Mouse (Mus musculus) frontal cortex, adult 2 months (tissue): ENCODE results near the gene Cmtm8. TPM values are rescaled to one million over a fixed set of nuclear protein-coding genes. Genes with fewer than 3 reads are reported as not detected.

Experiments
- DNase-seq, 2 experiments: peaks; one replicate each; pipeline ENCODE4 v3.0.0; 2022; ENCODE audit warnings: low spot score in 1 of 2; ENCODE audit errors: extremely low spot score in 1 of 2
- polyA plus RNA-seq: library from polyadenylated mRNA; depleted of rRNA; stranded (reverse); fragments of >200 nt; gene quantifications from 2 replicates; pipeline ENCODE4 v1.2.3, GENCODE M21; 2012

Cmtm8 gene
- polyA plus RNA-seq, 1 experiment: 4.7 TPM

DNA sequence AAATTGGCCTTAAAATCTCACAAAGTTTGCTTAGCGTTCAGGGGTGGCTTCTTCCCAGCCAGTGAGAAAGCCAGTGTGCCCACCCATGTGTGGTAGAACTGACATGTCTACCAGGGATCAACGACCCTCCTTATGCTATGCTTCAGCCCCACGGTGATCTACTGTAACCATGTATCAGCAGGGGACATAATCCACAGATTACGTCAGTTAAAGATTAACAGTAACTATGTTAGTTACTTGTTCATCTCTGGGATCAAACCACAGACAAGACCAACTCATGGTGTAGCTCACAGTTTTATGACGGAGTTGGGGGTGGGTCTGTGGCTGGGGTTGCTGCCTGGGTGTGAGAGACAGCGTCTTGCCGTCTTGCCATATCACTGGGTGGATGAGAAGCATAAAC, 19.8 kb downstream of the Cmtm8 start:
- no peak for DNase-seq

DNA sequence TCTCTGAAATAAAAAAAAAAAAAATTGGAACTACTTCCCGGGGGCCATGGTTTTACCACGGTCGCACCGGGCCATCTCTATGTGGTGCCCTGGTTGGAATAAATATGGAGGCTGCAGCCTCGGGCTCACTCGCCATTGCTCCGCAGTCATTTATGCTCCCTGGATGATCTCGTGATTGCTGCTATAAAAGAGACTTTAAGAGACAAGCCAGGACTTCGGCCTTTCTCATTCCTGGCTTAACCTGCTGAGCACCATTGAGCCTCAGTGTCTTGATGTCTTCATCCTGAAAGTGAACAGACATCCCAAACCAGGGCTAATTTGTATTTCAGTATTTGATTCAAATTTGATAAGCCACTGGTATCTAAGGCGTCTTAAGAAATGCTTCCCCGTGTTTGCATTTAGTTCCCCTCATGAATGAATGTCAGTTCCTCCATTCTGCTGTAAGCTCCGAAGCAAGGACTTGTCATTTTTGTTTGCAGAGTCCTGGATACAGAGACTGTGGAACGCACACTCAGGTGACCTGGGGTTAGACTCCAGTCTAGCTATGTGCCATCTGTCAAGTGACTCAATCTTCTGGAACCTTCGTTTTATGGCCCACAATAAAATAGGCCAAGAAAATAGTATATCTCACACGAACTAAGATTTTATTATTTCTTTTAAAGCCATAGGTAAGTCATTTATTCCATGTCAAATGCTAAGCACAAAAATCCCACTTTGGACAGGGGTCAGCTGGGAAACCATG, 22.2 kb downstream of the Cmtm8 start:
- DNase-seq: no peak

DNA sequence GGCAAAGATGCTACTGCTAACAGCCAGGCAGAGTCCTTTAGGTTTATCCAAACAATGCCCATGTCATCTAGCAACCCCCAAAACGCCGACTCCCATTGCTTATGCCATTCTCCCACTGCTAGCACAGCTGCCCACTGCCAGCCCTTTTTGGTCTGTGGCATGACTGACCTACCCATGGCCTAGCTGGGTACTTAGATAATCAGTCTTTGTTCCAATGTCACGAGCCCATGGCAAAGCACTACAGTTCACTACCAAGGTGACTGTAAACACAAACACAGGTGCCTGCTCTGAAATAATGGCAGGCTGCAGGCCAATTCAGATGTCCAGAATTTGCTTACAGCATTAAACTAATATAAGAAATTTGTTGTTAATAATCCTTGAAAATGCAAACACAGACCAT, 25.0 kb downstream of the Cmtm8 start:
- DNase-seq: no peak

DNA sequence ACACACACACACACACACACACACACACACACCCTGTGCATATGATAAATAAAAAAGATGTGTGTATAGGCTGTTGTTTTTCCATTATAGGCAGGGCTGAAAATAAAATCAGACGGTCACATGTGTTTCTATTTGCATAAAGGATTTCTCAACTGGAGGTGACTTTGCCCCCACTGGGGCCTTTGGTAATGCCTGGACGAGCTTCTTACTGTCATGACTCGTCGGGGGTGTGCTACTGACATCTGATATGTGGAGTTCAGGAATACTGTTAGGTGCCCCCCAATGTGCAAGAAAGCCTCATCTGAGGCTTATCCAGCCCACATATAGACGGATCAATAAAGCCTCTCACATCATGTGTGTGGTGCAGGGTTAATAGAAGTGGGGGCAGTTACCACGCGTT, 26.9 kb downstream of the Cmtm8 start:
- DNase-seq: no peak

DNA sequence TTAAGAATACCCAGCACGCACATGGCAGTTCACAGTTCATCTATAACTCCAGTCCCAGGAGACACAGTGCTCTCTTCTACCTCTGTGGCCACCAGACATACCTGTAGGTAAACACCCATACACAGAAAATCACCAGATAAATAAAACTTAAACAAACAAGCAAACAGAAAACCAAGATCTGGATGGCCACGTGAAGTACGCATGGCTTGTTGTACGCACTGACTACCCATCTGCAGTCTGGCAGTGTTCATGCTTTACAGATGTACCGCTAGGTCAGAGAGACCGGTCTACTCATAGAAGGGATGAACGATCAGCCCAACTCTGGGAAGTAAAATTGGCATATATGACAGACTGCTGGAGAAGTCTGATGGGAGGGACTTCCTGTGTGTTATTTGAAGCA, 27.8 kb downstream of the Cmtm8 start:
- no peak for DNase-seq

DNA sequence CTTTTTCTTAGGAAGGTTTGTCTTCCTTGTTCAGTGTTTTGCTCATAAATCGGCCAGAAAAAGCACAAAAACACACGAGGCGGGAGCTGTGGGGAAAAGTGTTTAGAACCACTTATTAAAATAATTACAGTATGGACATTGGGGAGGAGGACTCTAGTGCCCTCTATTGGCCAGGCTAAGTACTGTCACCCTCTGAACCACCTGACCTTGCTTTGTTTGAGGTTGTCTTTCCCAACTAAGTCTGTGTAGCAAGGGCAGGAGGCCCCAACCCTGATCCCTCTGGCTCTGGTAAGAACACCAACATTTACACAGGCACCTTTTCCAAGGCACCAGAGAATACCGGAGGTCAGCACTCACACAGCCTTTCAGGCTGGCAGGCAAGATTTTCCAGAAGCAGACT, 28.6 kb downstream of the Cmtm8 start:
- peak in 1 of 2 experiments; percentile 20 for DNase-seq

DNA sequence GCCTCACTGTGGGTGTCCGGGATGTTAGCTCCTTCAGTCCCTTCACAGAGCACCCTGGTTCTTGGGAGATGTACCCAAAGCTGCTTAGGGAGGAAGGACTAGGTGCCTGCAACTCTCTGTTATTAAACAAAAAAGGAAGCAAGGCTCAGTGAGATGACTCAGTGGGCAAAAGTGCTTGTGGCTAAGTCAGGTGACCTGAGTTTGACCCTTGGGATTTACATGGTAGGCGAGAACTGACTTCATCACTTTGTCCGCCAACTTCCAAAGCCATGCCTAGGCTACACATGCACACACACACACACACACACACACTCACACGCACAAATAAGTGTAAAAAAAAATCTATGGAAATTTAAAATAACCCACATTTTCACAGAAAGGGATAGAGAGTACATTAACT, 32.0 kb downstream of the Cmtm8 start:
- no peak for DNase-seq

DNA sequence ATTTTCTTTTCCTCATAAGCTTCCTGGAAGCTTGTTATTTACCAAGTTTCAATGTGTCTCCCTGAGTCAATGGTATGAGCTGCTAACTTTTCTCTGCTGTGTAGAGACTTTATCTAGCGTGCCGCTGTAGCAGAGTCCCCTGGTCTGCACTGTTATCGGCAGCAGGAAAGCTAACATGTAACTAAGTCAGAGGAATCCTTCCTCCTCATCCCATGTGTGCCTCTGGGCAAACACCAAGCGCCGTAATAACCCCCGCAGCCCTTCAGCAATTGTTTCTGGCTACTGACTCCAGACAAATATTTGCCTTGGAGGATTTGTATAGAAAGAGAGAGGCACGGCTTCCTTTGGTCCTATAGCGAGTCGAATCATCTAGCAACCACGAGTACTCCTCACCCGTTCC, 33.1 kb downstream of the Cmtm8 start:
- no peak for DNase-seq

DNA sequence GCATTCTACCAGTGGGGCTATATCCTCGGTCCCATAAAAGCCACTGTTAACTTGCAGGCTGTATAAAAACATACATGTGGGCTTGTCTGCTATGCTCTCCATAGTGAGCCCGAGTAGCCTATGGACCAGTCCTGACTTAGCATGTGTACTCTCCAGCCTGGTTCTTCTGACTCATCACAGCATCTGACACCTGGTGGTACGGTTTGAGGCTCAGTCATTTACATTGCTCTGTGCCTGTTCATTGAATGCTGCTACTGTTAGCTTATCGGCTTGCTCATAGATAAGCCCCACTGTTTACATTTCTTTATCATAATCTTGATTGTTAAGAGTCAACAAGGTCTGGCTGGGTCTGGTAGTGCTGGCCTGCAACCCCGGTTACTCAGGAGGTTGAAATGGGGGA, 35.3 kb downstream of the Cmtm8 start:
- no peak for DNase-seq

DNA sequence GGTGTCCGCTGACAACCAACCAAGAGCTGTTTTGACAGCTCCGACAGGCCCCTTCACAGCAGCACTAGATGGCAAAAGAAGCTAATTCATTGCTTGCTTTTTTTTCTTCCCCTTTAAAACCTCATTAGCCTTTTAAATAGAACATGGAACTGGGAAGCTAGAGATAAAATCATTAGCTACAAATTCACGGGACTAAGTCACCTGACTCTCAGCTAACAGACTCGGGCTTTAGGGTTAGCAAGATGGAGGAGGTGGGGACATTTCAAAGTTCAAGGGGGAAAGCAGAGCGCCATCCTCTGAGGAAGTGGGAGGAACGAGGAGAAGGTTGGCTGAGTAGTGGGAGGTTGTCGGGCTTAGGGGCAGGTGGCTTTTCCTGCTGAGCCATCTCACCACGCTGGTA, 36.7 kb downstream of the Cmtm8 start:
- DNase-seq: no peak

DNA sequence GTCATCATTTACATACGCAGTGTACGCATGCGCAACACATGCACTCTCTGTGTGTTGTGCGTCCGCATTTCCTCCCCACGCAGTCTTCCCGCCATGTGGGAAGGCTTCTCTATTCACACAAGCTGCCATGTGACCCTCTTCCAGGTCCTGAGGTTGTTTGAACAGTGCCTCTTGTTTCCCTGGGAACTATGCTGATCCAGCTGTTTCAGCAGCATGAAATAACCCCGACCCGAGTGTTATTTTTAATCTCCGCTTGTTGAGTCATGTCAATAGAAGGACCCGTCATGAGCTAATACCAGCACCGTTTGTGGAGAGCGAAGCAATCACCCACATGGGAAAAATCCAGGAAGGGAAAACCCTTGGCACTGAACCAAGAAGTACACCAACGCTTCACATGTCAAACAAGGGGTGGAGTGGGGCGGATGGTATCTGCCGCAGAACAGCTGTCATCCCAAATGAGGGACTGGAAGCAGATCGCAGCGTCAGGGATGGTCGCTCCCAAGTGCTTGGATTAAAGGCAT, 38.7 kb downstream of the Cmtm8 start:
- peak; percentile 38 to 82 for DNase-seq

DNA sequence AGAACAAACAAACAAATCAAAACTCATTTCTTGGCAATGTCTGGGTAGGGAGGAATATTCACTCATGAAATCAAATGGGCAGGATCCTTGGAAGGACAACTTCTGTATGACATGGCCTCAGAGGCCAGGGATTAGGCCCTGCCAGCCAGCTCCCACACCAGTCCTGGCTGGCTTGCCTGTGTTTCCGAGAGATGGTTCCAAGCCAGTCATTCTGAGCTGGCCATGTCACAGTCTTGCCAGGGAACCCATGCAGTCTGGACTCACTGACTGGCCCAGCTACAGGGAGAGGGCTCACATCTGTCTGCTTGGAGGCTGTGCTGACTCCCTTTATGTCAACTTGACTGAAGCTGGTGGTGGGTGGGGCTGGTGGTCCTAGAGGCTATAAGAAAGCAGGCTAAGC, 41.8 kb downstream of the Cmtm8 start:
- DNase-seq: no peak

DNA sequence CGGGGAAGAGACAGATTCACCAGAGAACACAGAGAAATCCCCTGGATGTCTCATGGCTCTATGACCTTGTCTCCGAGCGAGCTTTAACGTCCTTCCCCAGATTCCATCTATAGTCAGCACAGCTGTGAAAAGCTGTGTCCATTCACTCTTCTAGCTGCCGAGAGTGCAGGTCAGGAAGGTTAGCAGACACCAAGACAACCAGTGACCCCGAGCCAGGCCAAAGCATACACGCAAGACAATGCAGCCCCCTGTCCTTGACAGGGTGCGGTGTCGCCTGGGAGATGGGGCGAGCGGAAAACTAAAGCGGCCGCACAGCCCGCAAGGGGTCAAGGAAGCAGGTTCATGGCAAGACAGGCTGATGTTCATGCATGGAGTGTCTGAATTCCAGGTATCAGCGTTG, 42.7 kb downstream of the Cmtm8 start:
- no peak for DNase-seq

DNA sequence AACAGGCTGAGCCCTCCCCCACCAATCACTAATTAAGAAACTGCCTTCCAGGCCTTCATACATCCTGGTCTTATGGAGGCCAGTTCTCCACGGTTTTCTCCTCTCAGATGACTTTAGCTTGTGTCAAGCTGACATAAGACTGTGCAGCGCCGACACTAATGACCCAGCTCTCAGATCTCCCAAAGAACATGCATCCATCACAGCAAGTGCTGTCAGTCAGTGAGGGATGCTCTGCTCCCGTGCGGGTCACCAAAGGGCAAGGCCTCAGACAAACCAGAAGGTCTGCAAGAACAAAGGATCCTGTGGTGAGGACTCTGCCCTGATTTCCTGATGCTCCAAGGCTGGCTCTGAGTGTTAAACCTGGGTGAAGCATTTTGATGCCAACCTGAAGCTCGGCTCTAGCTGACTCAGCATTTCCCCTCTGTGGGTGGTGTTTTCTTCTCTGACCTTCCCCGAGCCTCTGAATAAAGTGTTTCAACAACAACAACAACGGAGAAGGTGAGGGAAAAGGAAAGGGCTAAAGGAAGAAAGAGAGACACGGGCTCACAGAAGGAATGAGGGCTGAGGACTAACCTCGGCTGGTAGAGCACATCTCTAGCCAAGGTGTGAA, 44.4 kb downstream of the Cmtm8 start:
- no peak for DNase-seq

DNA sequence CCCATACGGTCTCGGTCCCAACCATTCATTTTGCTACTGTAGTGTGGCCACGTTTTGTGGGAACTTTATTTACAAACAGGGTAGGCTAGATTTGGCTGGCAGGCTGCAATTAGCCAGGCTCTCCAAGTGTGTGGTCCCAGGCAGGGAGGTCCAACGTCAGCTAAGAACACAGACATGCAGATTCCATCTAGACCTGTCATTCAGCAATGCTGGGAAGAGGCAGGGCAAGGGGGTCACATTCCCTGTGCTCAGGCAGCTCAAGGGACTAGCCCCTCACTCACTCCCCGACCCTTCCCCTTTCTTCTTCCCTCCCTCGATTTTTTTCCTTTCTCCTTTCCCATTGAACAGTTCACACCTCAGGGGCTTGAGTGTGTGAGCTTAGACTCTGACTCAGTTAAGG, 45.1 kb downstream of the Cmtm8 start:
- no peak for DNase-seq

DNA sequence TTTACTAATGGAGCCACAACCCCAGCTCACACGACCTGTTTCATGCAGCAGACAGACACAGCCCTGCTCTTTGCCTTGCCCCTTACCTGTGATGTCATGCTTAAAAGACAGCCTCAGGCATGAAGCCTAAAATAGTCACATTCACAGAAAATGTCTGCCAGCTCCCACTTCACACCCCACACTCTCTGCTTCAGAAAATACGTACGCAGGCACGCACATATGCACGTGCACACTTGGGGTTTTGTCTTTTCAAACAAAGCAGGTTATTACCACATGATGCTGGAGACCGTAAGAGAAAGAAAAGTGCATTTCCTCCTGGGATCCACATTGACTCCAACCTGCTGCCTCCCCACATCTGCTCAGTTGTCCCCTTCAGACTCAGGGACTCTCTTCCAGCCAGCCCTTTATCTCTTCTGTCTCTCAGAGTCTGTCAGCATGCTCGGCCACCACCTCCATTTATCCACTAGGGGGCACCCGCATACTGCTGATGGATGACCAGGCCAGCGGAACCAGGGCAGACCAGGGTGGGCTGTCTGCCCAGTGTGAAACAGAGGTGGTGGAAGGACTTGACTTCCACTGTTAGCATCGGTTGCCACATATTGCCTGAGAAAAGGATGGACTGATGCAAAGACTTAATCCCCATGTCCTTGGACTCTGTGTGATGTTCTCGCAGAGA, 46.5 kb downstream of the Cmtm8 start:
- DNase-seq: peak; percentile 66 to 94

DNA sequence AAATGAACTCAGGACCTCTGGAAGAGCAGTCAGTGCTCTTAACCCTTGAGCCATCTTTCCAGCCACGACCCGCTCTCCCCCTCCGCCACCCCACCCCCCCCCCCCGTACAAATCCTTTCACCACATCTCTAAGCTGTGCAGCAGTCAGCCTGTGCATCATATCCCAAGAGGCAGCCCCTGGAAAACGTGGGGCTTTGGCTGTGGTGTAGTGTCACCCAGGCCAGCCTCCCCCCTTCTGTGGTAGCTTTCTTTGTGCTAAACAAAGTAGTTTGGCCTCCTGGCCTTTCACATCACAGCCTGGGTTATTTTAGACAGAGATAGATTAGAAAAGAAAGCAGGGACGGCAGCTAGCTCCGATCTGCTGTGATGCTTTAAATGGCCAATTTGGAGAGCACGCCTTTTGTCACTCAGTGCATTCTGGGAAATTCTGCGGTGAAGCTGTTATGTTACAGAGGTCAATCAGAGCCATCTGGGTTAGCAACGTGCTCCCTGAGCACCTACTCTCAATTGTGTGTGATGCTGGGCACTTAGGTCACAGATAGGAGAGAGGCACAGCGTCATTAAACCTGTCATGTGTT, 47.4 kb downstream of the Cmtm8 start:
- no peak for DNase-seq

DNA sequence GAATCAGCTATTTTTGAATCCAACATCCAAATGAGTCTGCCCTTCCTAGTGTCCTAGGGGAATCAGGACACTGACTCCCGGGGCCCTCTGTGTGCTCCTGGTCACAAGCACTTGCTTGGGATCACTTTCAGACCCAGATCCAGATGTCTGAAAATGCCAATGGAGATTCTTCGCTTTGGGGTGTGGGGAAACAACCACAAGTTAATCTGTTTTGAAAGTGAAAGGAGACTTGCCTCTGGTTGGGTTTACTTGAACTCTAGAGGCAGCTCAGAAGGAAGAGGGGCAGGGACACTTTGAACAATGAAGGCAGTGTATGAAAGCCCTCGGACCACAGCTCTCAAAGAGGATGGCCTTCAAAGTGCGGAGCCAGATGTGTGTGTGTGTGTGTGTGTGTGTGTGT, 49.5 kb downstream of the Cmtm8 start:
- DNase-seq: no peak

DNA sequence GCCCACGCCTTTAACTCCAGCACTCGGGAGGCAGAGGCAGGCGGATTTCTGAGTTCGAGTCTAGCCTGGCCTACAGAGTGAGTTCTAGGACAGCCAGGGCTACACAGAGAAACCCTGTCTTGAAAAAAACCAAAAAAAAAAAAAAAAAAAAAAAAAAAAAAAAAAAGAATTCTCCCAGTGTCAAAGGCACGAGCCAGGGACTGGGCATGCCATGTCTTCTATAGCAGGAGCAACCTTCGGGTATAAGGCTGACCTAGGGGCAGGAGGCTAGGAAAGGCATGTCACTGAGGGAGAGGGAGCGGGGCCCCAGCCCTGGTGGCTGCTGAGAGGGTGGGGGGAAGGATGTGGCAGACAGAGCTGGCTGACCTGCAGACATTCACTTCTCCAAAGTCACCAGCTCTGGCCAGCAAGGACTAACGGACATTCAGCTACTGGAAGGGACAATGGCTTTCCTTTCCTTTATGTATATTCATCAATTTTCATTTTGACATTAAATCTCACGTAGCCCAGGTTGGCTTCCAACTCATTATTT, 50.1 kb downstream of the Cmtm8 start:
- no peak for DNase-seq

DNA sequence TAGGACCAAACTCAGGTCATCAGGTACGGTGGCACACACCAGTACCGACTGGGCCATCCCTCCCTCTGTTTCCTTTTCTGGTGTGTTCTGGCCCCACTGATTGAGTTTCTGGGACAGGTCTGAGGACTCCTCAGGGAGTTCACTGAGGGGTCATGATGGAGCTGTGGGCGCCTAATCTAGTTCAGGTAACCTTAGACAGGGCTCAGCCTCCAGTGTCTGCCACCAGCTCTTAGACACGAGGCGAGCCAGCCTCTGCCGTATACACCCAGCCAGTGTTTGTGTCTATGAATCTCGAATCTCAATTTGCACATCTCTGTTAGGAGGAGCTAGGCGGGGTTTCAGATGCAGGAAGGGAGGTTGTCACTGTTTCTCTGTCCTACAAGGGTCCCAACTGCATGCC, 54.0 kb downstream of the Cmtm8 start:
- no peak for DNase-seq

DNA sequence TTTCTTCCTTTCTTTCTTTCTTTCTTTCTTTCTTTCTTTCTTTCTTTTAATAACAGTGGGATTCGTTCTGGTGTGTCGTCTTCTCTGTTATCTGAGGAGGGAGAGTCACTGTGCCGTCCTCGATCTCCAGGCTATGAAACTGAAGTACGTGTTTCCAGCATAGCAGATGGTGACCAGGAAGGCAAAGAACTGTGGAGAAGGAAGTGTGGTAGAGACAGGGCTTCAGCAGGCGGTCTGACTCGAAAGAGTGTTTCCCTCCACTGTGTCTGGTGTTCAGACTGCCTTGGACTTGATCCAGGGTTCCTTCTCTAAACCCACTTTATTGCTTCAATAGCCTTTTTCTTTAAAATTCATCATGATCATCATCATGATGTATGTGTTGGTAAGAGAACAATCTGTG, 54.4 kb downstream of the Cmtm8 start:
- DNase-seq: no peak
